Mouse (Mus musculus) brain, adult 2 months (tissue): Measurements from ENCODE around the gene Smarcd2.

Experiments used
- DNase-seq: peaks from one replicate; pipeline ENCODE4 v3.0.0; 2011; ENCODE audit warnings: low read depth, low spot score

Gene Smarcd2

DNA sequence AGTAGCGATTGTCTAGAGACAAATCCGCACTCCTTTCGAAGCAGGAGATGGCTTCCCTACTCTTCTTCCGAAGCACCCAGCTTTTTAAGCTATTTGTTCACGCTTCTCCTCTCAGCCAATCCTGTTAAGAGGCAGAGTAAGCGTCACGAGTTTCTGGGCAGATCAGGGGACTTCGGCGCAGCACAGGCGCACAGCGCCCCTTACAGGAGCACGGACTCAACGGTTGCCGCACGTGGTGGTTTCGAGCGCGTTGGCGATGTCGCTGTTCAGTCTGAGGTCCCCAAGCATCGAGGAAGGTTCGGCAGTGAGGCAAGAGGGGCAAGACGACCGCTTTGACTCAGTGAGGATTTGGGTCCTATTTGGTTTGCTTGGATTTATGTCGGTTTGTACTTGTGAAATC, 3.7 kb upstream of the Smarcd2 start, which contains the start of gene Tcam1:
Tcam1 (plus strand) TSS at position 219 of the 400 bp plus-strand sequence.
- peak; percentile 99 for DNase-seq

DNA sequence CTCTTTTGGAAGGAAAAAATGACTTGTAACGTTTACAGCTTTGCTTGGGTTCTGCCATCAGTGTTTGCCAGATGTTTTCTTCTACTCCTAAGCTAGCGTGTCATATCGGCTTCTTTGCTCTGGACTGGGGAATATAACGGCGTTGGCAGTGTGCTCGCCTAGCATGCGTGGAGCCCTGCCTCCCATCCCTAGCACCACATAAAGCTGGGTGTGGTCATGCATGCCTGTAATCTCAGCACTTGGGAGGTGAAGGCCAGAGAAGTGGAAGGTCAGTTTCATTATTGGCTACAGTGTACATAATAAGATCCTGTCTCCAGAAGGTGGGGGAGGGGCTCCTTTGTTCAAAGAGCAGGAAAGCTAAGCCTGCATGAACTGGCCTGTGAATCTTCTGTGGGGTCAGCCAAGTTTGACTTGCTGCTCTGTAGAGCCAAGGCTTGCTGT, 2.2 kb upstream of the Smarcd2 start:
- no peak for DNase-seq

DNA sequence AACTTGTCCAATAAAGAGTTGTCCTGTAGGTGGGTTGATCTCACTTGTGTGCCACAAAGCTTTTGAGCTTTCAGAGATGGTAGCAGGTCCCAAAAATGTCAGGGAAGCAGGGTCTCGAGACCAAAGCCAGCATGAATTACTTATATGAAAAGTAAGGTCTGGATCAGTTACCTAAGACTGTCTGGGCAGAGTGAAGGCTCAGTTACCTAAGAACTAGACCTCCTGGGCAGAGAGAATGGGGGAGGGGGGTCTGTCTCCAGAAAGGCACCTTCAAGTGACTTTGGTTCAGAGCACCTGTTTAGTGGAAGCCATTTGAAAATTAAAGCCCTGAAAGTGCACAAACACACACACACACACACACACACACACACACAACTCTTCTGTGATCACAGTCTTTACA, 1.6 kb upstream of the Smarcd2 start:
- no peak for DNase-seq

DNA sequence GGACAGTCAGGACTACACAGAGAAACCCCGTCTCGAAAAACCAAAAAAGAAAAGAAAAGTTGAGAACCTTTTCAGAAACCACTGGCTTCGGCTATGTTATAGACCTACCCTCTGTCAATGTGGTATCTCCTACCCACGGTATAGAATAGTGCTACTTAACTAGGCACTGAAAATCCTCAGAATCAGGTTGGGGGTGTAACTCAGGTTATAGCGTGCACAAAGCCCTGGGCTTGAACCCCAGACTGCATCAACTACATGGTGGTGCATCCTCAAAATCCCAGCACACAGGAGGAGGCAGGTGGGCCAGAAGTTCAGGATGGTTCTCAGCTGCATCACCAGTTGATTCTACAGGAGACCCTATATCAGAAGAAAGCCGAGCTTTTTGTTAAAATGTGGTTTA, 1.0 kb upstream of the Smarcd2 start:
- no peak for DNase-seq

DNA sequence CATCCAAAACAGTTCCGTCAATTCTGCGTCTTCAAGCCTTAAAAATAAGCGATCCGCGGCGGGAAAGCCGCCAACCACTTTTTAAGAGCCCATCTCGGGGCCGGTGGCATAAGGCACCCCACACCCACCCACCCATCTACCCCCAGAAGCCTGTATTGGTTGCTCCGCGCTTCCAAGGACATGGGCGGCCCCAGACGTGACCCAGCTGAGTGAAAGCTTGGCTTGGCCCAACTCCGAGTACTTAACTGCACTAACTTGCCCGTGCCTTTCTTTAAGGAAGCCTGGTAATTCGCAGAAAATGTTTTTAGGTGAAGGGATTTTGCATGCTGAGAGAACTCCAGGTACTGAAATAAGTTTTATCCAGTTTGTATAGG, 526 bp upstream of the Smarcd2 start:
- DNase-seq: no peak

DNA sequence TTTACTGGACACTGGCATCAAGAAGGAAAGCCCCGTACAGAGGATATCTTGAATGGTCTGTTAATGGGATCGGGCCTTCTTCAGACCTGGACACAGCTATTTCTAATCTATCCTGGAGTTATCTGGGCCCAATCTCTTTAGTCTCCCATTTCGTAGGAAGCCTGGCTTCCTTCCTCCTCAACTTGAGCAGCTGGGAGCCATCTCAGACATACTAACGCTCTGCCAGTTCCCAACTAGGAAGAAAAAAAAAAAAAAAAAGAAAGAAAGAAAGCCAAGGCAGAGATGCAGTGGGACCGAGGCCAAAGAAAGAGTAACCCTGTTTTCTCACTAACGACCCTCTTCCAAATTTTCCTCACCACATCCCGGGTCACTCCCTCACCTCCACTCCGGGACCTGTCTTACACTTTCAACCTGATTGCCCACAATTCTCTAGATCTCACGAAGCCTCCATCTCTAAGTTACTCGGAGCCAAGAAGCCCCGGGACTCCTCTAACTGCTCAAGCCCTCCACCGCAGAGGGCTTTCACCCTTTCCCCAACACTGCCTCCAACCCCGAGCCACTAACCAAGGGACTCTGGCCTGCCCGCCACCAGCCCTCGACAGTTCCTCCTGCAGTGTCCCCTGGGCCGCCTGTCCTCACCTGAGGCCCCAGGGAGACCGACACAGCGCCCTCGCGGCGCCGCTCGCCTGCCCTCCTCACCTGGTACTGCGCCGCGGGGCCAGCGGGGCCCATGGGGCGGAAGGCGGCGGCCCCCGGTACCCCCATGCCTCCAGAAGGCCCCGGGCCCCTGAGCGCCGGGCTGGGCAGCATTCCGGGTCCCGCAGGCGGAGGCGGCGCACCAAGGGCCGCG, 753 bp downstream of the Smarcd2 start:
- peak; percentile 51 for DNase-seq

DNA sequence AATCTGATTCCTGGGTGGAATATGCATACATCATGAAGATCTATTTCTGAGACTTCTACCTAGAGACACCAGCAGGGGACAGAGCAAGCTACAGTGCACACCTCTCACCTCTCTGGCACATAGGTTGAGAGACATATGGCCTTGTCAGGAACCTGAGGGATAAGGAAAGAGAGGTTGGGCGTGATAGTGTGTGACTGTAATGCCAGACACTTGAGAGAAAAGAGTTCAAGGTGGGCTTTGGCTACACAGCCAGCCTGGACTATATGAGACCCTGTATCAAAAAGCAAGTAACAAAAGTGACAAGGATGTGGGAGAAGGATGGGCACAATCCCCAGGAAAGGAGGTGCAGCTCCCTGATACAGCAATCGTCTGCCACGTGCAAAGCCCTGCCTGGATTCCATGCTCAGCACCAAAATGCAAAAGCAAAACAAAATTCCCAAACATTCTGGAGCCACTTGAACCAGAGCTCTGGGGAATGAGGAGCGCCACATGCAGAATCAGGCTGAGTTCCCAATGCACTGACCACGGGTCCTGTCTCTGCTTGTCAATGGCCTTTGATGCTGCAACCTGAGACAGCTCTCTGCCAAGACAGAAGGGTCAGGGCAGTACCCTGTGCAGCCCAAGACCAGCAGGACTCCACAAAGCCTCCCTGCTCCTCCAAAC, 1.5 kb downstream of the Smarcd2 start:
- peak; percentile 81 for DNase-seq

DNA sequence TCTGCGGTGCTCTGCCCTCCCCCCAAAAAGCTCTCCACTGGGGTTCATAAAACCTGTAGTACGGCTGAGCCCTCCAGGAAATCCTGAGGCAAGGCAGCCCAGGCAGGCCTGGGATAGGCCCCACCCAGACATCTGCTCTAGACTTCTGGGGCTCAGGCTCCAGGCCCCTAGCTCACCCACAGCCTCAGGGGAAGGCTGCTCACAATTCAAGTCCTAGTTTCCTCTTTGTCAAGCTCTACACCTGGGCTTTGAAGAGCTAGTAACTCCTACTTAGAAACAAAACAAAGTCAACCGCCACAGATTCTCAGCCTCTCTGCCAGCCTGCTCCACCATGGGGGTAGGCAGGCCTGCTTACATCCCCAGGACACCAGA, 3.7 kb downstream of the Smarcd2 start:
- peak; percentile 72 for DNase-seq

DNA sequence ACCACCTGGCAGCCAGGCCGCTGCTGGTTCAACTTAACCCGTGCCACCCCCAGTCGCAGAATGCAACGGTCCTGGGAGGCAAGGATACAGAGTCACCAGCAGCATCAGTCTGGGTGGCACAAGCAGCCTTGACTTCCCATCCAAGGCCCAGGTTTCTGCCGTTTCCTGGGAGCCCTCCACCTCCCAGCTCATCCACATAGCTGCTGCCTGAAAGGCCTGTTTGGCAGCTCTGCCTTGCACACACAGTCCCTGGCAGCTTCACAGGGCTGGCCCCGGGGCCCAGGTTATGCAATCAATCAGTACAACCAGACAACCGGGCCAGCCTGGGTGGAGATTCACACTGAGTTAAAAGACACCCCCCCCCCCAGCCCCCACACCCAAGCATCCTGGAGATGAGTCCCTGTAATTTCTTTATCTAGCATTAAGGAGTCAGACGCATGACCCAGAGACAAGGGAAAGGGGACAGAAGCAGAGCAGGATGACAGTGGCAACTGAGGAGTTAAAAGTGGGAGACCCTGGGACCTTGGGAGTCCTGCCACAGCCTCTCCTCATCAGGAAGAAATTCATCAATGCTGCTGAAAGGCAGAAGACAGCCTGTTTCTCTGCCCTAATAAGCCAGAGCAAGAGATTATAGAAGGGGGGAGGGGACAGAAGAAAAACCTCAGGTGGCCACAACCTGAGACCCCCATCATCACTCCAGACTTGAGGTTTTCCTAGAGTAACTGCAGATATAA, 4.3 kb downstream of the Smarcd2 start:
- peak; percentile 95 for DNase-seq

DNA sequence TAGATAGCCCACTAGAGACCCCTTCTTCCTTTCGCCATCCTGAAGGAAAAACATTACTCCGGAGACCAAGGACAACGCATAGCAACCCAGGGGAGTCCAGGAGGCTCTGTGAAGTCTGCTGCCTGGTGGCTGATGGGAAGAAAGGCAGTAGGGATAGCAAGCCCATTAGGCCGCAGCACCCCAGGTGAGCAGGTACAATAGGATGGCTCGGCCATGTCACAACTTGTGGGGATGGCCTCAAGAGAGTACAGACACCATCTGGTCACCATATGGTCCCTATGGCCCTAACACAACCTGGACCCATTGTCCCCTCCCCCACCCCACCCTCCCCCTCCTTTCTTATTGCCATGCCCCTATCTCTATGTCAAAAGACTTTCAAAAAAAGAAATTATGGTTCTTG, 4.9 kb downstream of the Smarcd2 start:
- DNase-seq: peak; percentile 89

DNA sequence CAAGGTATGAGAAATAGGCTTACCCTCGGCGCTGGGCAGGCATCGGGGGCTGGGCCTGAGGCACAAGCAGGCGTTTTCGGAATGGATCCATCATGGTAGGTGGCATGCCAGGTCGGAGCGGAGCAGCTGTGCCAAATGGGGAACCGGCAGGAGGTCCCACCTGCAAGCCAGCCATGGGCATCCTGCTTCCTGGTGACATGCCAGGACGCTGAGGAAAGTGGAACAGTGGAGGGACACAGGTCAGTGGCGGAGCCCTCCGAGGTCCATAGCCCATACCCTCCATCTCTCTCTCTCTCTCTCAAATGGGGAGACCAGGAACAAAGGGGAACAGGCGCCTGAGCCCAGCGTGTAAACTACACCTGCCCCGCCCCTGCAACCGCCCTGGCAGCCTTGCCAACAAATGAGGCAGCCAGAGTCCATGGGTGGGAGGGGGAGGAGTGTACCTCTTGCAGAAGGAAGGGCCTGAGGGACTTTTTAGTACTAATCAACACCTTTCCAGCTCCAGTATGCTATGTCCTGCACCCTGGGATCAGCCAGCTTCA, 5.4 kb downstream of the Smarcd2 start:
- DNase-seq: peak; percentile 95

DNA sequence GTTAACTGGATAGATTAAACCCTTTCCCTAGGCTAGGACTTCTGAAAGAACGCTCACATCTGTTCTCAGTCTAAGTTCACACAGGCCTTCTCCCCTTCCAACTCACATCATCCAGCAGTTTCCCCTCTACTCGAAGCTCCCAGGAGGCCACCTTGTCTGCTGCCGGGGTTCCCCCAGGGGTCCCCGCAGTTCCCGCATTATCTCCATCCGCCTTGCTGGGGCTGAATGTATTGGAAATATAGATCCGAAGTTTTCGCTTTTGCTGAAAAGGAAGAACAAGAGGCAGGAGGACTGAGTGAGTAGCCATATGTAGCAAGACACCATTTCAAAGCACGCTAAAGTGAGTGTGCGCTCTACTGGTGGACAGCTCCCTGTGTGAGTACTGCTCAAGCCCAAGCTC, 6.3 kb downstream of the Smarcd2 start:
- no peak for DNase-seq

DNA sequence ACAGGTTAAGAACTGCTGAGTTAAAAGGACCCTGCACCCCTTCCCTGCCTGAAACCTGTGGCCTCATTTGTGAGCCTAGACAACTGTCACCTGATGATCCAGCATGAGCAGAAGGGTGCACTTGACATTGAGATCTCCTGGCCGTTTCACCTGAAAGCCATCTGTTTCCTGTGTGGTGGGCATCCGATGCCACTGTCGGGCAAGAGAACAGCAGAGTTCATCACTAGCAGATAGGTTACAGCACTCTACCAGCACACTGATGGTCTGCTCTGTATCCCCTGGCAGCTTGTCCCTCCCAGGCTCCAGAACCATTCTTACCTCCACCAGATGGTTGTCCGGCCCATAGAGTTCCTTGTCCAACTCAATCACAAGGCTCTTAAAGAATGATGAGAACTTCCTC, 7.2 kb downstream of the Smarcd2 start:
- DNase-seq: peak; percentile 44

DNA sequence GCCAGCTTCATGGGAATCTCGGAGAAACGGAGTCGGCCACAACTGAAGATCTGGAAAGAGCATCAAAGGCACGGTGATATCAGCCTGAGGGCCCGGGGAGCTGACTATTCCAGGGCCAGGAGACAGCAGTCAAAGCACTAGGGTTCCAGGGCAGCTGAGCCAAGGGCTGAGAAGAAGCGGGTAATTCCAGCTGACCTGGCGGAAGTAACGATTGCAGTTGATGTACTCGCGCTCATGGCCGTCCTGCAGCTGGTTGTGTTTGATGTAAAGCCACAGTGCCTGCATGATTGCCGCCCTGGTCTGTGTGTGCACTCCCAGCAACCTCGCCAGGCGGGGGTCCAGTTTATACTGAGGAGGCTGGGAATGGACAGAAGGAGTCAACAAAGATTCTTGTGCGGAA, 7.8 kb downstream of the Smarcd2 start:
- DNase-seq: no peak

DNA sequence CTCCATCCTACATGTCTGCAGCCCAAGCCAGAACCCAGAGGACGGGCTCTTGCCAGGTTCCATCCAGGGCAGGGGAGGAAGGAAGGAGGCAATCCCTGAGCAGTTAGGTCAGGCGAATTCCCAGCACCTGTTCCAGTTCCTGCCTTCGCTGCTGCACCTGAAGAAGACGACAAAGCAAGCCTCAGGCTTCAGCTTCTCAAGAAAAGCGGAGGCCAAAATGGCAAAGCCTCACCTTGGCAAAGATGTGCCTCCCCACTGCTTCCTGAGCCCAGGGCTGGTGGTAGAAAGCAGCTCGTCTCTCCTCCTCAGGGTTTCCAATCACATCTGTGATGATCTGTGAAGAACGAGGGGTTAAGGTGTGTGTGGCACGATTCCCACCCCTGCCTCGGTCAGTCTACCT, 8.8 kb downstream of the Smarcd2 start:
- peak; percentile 44 for DNase-seq

DNA sequence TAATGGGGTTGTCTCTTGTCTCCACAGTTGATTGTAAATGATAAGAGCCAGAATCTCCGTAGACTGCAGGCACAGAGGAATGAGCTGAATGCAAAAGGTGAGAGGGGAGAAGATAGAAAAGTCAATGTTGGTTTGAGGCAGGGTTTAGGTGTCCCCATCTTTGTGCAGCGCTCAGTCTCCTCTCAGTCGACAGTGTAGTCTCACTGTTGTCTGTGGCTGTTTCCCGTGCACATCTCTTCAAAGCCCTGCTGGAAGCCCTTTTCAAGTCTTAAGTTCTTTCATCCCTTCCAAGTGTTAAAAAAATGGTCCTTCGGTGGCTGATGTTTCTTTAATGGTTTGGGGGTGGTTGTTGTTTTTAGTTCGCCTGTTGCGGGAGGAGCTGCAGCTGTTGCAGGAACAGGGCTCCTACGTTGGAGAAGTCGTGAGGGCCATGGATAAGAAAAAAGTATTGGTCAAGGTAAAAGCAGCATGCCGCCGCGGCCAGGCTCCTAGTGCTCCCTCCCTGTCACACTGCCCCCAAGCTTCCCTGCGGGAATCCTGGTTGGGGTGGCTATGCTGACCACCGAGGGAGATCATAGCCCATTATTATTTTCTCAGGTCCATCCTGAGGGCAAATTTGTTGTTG, 11.8 kb downstream of the Smarcd2 start:
- DNase-seq: peak; percentile 33

DNA sequence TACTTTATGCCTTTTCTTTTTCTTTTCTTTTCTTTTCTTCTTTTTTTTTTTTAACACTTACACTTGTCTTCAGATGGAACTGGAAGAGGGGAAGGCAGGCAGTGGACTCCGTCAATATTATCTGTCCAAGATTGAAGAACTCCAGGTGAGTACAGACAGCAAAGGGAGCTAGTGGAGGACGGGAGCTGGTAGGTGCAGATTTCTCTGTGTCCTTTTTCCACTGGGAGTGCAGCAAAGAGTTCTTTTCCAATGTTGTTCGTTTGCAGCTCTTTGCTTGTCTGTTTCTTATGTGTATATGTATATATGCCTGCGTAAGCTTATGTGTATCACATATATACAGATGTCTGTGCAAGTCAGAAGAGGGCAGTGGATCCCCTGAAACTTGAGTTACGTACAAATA, 16.0 kb downstream of the Smarcd2 start:
- DNase-seq: no peak

DNA sequence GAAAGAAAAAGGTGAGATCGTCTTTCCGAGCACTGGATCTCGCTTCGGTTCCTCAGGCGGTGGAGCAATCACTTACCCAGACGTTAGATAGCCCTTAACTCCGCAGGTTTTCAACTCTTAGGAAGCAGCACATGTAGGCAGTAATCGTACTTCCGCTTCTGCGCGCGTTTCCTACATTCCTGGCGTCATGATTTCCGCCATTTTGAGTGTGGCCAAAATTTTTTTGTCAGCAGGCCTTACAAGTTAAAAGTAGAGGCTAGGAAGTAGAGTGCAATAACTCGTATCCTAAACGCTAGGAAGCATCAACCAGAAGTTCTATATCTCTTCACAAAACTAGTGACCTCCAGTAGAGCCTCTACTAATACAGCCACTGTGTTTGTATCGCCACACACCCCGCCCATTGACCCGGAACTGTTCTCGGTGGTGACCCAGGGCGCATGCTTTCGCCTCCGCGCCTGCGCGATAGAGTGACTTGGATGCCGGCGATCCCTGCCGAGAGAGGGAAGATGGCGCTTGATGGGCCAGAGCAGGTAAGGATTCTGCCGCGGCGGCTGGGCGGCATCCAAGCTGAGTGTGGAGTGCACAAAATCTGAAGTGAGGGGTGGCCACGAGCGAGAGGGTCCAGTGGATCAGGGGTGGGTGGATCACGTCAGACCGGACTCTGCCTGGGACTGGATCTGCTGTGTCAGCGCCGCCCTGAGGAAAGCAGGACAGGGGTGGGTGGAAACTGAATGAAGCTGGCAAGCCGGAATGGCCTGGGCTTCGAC, 16.9 kb downstream of the Smarcd2 start, which contains the start of the genes Ftsj3 and Psmc5:
Ftsj3 (minus strand) TSS at position 395 of the 767 bp plus-strand sequence.
Psmc5 (plus strand) TSS at position 470 of the 767 bp plus-strand sequence.
- peak; percentile 97 for DNase-seq

DNA sequence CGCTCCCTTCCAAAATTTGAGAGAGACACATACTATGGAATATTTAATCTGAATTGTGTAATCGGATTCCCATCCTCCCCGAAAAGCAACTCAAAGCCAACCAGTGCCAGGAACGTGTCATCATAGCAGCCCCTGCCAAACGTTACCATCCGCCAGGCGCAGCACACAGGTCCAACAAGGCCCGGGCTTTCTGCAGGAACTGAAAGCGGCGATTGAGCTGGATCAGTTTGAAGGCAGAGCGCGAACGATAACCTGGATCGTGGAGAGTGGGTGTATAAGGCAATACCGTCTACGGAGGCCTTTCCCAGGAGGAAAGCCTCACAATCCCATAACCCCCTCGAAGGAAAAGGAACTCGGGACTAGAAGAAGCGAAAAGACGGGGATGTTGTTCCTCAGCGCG, 17.6 kb downstream of the Smarcd2 start:
- no peak for DNase-seq

DNA sequence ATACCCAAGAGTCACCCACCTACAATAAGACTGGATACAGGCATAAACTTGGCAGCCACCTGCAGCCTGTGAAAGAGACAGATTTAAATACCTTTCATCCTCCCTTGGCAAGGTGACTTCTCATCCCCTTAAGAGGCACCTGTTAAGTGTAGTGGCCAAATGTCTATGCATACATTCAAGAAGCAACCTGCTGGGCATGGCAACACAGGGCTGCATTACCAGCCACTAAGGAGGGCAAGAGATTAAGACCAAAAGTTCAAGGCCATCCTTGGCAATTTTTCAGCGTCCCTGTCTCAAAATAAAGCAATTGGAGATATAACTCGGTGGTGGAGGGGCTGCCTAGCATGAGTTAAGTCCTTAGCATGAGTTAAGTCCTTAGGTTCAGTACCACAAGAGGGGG, 18.0 kb downstream of the Smarcd2 start:
- DNase-seq: no peak

DNA sequence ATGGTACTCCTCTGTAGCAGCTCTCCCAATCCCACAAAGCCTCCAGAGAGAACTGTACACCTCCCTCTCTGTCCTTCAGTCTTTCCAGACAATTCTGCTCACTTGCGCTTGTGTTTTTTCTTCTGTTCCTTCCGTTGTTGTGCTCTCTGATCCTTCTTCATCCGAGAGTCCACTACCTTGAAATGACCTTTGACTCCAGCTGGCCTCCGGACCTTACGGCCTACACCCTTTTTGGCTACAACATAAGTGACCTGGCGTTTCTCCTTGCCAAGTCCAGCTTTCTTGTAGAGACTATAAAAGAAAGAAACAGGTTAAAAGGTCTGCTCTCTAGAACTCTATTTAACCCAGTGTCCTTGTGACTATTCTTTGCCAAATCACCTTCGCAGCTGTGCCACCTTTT, 23.4 kb downstream of the Smarcd2 start:
- no peak for DNase-seq
